Mouse (Mus musculus) CD4-positive, CD25-positive, alpha-beta regulatory T cell, adult 4 months (primary cell): ENCODE results near the gene Cst6. TPM values are rescaled to one million over a fixed set of nuclear protein-coding genes. Genes with fewer than 3 reads are reported as not detected.
A peak's percentile ranks its signal among the peaks of the same experiment; 100 is the strongest.

Source experiments
- ATAC-seq: one replicate; pipeline ENCODE4 v1.8.0; 2017
- polyA plus RNA-seq, 2 experiments: library from polyadenylated mRNA; unstranded; fragments of 100-300 nt; shearing (Covaris generic); gene quantifications; one replicate each; pipeline ENCODE4 v1.2.1; 2017

Cst6 gene
- polyA plus RNA-seq, 2 experiments from 2014 or later: 2.7 to 3.2 TPM

GRCm38 (mm10) chr19:5348526-5349501, 560 bp downstream of the Cst6 start:
- ATAC-seq: peak; percentile 63

- ATAC-seq: no peak
Measured at GRCm38 (mm10) chr19:5348064-5348463, 1.3 kb downstream of the Cst6 start.

- ATAC-seq: no peak
Measured at GRCm38 (mm10) chr19:5345297-5346131, 3.9 kb downstream of the Cst6 start.

- ATAC-seq: no peak
Measured at GRCm38 (mm10) chr19:5341360-5341759, 8.0 kb downstream of the Cst6 start.

GRCm38 (mm10) chr19:5337975-5338374, 11.4 kb downstream of the Cst6 start:
- no peak for ATAC-seq

- no peak for ATAC-seq
Measured at GRCm38 (mm10) chr19:5335441-5335840, 13.9 kb downstream of the Cst6 start, which contains the start of gene Catsper1. Gene Catsper1 (plus strand): TSS chr19:5335741.

GRCm38 (mm10) chr19:5334741-5335140, 14.6 kb downstream of the Cst6 start:
- ATAC-seq: no peak

- ATAC-seq: no peak
Measured at GRCm38 (mm10) chr19:5327970-5328369, 21.4 kb downstream of the Cst6 start.

- peak; percentile 89 for ATAC-seq
Measured at GRCm38 (mm10) chr19:5323801-5324200, 25.6 kb downstream of the Cst6 start.

- no peak for ATAC-seq
Measured at GRCm38 (mm10) chr19:5313189-5313588, 36.2 kb downstream of the Cst6 start.

GRCm38 (mm10) chr19:5309025-5309424, 40.3 kb downstream of the Cst6 start:
- no peak for ATAC-seq

GRCm38 (mm10) chr19:5306968-5307734, 42.2 kb downstream of the Cst6 start:
- ATAC-seq: no peak

GRCm38 (mm10) chr19:5306279-5306678, 43.1 kb downstream of the Cst6 start:
- ATAC-seq: no peak

- ATAC-seq: peak; percentile 84
Measured at GRCm38 (mm10) chr19:5302455-5302854, 46.9 kb downstream of the Cst6 start.

- ATAC-seq: no peak
Measured at GRCm38 (mm10) chr19:5300588-5300987, 48.8 kb downstream of the Cst6 start.

- no peak for ATAC-seq
Measured at GRCm38 (mm10) chr19:5297903-5298800, 51.2 kb downstream of the Cst6 start, which contains the start of gene Gal3st3. Gene Gal3st3 (plus strand): TSS chr19:5298331.

- ATAC-seq: no peak
Measured at GRCm38 (mm10) chr19:5296630-5297029, 52.7 kb downstream of the Cst6 start.

- peak; percentile 9 for ATAC-seq
Measured at GRCm38 (mm10) chr19:5295736-5296075, 53.7 kb downstream of the Cst6 start.

GRCm38 (mm10) chr19:5294972-5295735, 54.2 kb downstream of the Cst6 start, which contains the start of gene Sf3b2:
Gene Sf3b2 (minus strand): TSS chr19:5295455.
- peak; percentile 99 for ATAC-seq
